Mouse (Mus musculus) bone marrow, adult 2 months (tissue): ENCODE measurements around the gene Nek9.

ENCODE experiments used
- CTCF ChIP-seq: fragments of 200-500 bp; IDR thresholded peaks from 2 replicates; pipeline ENCODE4 v1.5.1; 2011; ENCODE audit warnings: low read length, control low read depth; ENCODE audit not compliant: control insufficient read depth, insufficient read depth
- POLR2A ChIP-seq: fragments of 200-500 bp; IDR thresholded peaks from 2 replicates; pipeline ENCODE4 v1.6.1; 2011; ENCODE audit warnings: low read depth, mild to moderate bottlenecking, control low read depth, low read length, borderline replicate concordance; ENCODE audit not compliant: control insufficient read depth

DNA sequence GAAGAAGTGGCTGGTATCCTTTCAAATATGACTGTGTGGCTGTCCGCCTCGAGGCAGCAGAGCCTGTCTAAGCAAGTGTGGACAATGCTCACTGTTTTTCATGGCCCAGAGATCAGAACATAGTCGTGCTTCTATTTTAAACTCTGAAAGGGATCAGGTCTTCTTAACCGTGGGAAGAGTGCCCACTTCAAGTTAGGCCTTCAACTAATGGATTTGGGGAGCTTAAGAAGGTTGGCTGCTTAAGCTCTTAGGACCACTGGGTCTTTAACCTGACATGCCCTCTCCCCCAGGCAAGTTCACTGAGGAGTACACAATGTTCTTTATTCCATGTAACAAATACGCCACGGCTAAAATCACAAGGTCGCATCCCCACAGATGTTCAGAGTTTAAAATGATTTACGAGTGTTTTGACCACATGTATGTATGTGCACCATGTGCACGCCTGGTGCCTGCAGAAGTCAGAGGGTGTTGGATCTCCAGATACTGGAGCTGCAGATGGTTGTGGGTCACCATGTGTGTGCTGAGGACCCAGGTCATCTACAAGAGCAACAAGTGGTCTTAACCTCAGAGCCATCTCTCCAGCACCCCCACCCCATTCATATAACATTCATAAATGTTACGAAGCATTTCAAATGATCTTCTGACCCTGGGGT lies 41.7 kb downstream of the Nek9 start:
- no peak for TF ChIP-seq POLR2A
- TF ChIP-seq CTCF = no peak
